Mouse (Mus musculus) cerebellum, adult 18-20 months (tissue): ENCODE results near the gene Esr1.

Experiments used
- DNase-seq, 2 experiments: peaks; one replicate each; pipeline ENCODE4 v3.0.0; 2021

The Esr1 gene

GRCm38 (mm10) chr10:4849881-4850280 lies 238.5 kb downstream of the Esr1 start:
- no peak for DNase-seq

GRCm38 (mm10) chr10:4875076-4875737 lies 263.8 kb downstream of the Esr1 start:
- no peak for DNase-seq

GRCm38 (mm10) chr10:4881391-4881790 lies 270.0 kb downstream of the Esr1 start:
- peak; percentile 4 to 27 for DNase-seq

- DNase-seq, result no peak
Measured at GRCm38 (mm10) chr10:4885506-4885905, 274.1 kb downstream of the Esr1 start.

- DNase-seq, result no peak
Measured at GRCm38 (mm10) chr10:4885961-4886360, 274.6 kb downstream of the Esr1 start.

- DNase-seq, result no peak
Measured at GRCm38 (mm10) chr10:4893475-4893874, 282.1 kb downstream of the Esr1 start.

- DNase-seq, result no peak
Measured at GRCm38 (mm10) chr10:4897789-4898188, 286.4 kb downstream of the Esr1 start.

GRCm38 (mm10) chr10:4900324-4900723 lies 288.9 kb downstream of the Esr1 start:
- DNase-seq, result no peak

- DNase-seq, result no peak
Measured at GRCm38 (mm10) chr10:4909271-4909670, 297.9 kb downstream of the Esr1 start.

GRCm38 (mm10) chr10:4910451-4910850 lies 299.1 kb downstream of the Esr1 start:
- no peak for DNase-seq

GRCm38 (mm10) chr10:4919046-4919445 lies 307.7 kb downstream of the Esr1 start:
- no peak for DNase-seq

- no peak for DNase-seq
Measured at GRCm38 (mm10) chr10:4923616-4924015, 312.2 kb downstream of the Esr1 start.

GRCm38 (mm10) chr10:4924391-4924790 lies 313.0 kb downstream of the Esr1 start:
- DNase-seq, result no peak

GRCm38 (mm10) chr10:4943148-4943547 lies 331.8 kb downstream of the Esr1 start:
- no peak for DNase-seq

GRCm38 (mm10) chr10:4944725-4945124 lies 333.3 kb downstream of the Esr1 start:
- DNase-seq, result no peak

- DNase-seq, result peak in 1 of 2 experiments; percentile 2
Measured at GRCm38 (mm10) chr10:4965768-4966167, 354.4 kb downstream of the Esr1 start.

- no peak for DNase-seq
Measured at GRCm38 (mm10) chr10:4971156-4971555, 359.8 kb downstream of the Esr1 start.

GRCm38 (mm10) chr10:4971586-4971985 lies 360.2 kb downstream of the Esr1 start:
- DNase-seq, result no peak

GRCm38 (mm10) chr10:4972026-4972425 lies 360.6 kb downstream of the Esr1 start:
- DNase-seq, result no peak

- DNase-seq, result no peak
Measured at GRCm38 (mm10) chr10:4974246-4974645, 362.9 kb downstream of the Esr1 start.

- no peak for DNase-seq
Measured at GRCm38 (mm10) chr10:4976557-4976956, 365.2 kb downstream of the Esr1 start.

GRCm38 (mm10) chr10:4977374-4977773 lies 366.0 kb downstream of the Esr1 start:
- no peak for DNase-seq

GRCm38 (mm10) chr10:4983919-4984318 lies 372.5 kb downstream of the Esr1 start:
- no peak for DNase-seq

GRCm38 (mm10) chr10:4993802-4994201 lies 382.4 kb downstream of the Esr1 start:
- no peak for DNase-seq

- DNase-seq, result no peak
Measured at GRCm38 (mm10) chr10:4996592-4996991, 385.2 kb downstream of the Esr1 start.
